Mouse (Mus musculus): ENCODE measurements around the gene Caln1. TPM values are rescaled to one million over a fixed set of nuclear protein-coding genes. Genes with fewer than 3 reads are reported as not detected.

Gene Caln1
- polyA plus RNA-seq, 1 experiment from 2014 or later = not detected

DNA sequence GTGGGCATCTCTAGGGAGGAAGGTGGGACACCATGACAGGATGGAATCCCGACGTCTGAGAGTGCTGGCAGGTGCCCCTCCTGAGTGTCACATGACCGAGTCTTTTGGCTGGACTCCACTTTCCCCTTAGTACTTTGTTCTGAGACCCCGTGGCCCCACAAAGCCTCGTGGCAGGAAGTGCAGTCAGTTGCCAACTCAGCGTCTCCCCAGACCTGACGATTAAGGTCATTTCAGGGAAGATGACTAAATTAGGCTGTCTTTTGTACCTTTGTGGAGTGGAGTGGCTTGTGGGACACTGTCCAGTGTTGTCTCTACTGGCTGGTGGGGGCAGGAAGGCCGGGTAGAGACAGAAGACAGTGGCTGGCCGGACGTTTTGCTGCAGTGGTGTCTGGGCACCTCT is 103.0 kb downstream of the Caln1 start:
- Histone ChIP-seq H3K9ac (replicated peaks; ENCODE audit: low read depth, low read length) (no peak overlapping the region), H3K4me1 (ENCODE audit: control insufficient read depth, insufficient read depth, low read length) (no peaks in the 10 kb centered on the region), H3K36me3 (ENCODE audit: control insufficient read depth, insufficient read depth, low read length) (no peaks in the 10 kb centered on the region), H3K27ac (ENCODE audit: low read length) (no peak overlapping the region), H3K4me2 (replicated peaks; ENCODE audit: low read depth, low read length) (no peak overlapping the region), H3K27me3 (ENCODE audit: control insufficient read depth, insufficient read depth, low read length) (no peaks in the 10 kb centered on the region), H3K9me3 (ENCODE audit: control insufficient read depth, low read depth, low read length) (no peaks in the 10 kb centered on the region), H3K4me3 (ENCODE audit: low read depth, low read length) (no peak overlapping the region)
- ATAC-seq (ENCODE audit: insufficient number of reproducible peaks, insufficient read depth, low FRiP score, low read depth) = no peak
- WGBS = 73% methylated on average over 10 of the region's 10 CpGs

DNA sequence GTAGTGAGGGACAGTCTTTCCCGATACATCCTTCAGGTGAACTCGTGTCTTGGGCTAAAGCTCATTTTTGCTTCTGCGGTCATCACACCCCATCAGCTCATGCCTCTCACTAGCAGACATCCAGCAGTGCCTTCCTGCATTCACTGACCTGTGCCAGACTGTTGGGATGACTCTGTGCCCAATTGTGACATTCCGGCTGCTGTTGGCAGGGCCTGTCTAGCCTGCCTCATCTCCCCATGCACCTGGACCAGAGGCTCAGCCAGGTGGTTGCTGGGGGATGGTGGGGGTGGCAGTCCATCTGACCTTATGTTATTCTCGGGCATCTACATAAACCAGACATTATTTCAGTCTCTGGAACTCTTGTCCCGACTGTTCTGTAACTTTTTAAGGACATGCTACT is 105.6 kb downstream of the Caln1 start:
- WGBS = 83% methylated on average over 6 of the region's 6 CpGs
- Histone ChIP-seq H3K36me3 (ENCODE audit: control insufficient read depth, insufficient read depth, low read length) (no peaks in the 10 kb centered on the region), H3K4me2 (replicated peaks; ENCODE audit: low read depth, low read length) (no peak overlapping the region), H3K4me3 (ENCODE audit: low read depth, low read length) (no peak overlapping the region), H3K4me1 (ENCODE audit: control insufficient read depth, insufficient read depth, low read length) (no peaks in the 10 kb centered on the region), H3K27me3 (ENCODE audit: control insufficient read depth, insufficient read depth, low read length) (no peaks in the 10 kb centered on the region), H3K27ac (ENCODE audit: low read length) (no peak overlapping the region), H3K9ac (replicated peaks; ENCODE audit: low read depth, low read length) (no peak overlapping the region), H3K9me3 (ENCODE audit: control insufficient read depth, low read depth, low read length) (no peaks in the 10 kb centered on the region)
- no peak for ATAC-seq (ENCODE audit: insufficient number of reproducible peaks, insufficient read depth, low FRiP score, low read depth)

DNA sequence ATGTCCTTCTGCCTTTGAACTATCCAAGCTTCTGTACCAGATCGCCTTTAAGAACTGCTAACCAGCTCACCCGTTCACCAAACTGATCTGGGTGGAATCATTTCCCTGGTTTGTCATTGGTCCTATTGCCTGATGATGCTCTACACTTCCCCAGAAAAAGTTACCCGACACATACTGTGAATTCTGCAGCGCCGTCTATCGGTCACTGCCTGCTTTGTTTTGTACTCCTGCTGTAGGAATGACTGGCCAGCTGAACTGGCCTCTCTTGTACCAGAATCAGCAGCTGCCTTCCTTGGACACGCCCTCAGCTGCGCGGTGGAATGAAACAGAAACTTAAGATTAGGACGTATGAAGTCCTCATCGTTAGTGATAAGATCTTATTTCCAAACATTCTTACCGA is 107.5 kb downstream of the Caln1 start:
- H3K4me1 ChIP-seq (ENCODE audit: control insufficient read depth, insufficient read depth, low read length) = no peaks in the 10 kb centered on the region
- no peaks in the 10 kb centered on the region for H3K36me3 ChIP-seq (ENCODE audit: control insufficient read depth, insufficient read depth, low read length)
- no peak overlapping the region for H3K4me2 ChIP-seq (replicated peaks; ENCODE audit: low read depth, low read length)
- H3K9me3 ChIP-seq (ENCODE audit: control insufficient read depth, low read depth, low read length) = no peaks in the 10 kb centered on the region
- ATAC-seq (ENCODE audit: insufficient number of reproducible peaks, insufficient read depth, low FRiP score, low read depth) = no peak
- no peaks in the 10 kb centered on the region for H3K27me3 ChIP-seq (ENCODE audit: control insufficient read depth, insufficient read depth, low read length)
- H3K4me3 ChIP-seq (ENCODE audit: low read depth, low read length) = no peak overlapping the region
- 65% methylated on average over 12 of the region's 12 CpGs for WGBS
- H3K27ac ChIP-seq (ENCODE audit: low read length) = no peak overlapping the region
- no peak overlapping the region for H3K9ac ChIP-seq (replicated peaks; ENCODE audit: low read depth, low read length)

DNA sequence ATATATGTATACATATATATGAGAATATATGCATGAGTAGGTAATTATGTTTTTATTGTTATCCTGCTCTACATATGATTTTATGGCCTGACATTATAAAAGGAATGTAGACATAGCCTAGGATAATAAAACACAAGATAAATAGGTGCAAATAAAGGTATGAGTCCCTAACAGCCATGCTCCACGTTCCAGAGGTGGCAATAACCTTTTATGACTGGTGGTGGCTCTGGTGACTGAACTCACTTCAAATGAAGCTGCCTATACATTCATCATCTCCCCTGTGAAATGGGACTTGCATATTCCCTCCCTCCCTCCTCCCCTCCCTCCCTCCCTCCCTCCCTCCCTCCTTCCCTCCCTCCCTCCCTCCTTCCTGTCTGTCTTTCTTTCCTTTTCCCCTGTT is 111.0 kb downstream of the Caln1 start:
- Histone ChIP-seq H3K36me3 (ENCODE audit: control insufficient read depth, insufficient read depth, low read length) (no peaks in the 10 kb centered on the region), H3K9ac (replicated peaks; ENCODE audit: low read depth, low read length) (no peak overlapping the region), H3K27me3 (ENCODE audit: control insufficient read depth, insufficient read depth, low read length) (no peaks in the 10 kb centered on the region), H3K9me3 (ENCODE audit: control insufficient read depth, low read depth, low read length) (no peaks in the 10 kb centered on the region), H3K4me2 (replicated peaks; ENCODE audit: low read depth, low read length) (no peak overlapping the region), H3K4me1 (ENCODE audit: control insufficient read depth, insufficient read depth, low read length) (no peaks in the 10 kb centered on the region), H3K4me3 (ENCODE audit: low read depth, low read length) (no peak overlapping the region), H3K27ac (ENCODE audit: low read length) (no peak overlapping the region)
- WGBS = 54% methylated on average over 1 of the region's 1 CpGs
- ATAC-seq (ENCODE audit: insufficient number of reproducible peaks, insufficient read depth, low FRiP score, low read depth) = no peak

DNA sequence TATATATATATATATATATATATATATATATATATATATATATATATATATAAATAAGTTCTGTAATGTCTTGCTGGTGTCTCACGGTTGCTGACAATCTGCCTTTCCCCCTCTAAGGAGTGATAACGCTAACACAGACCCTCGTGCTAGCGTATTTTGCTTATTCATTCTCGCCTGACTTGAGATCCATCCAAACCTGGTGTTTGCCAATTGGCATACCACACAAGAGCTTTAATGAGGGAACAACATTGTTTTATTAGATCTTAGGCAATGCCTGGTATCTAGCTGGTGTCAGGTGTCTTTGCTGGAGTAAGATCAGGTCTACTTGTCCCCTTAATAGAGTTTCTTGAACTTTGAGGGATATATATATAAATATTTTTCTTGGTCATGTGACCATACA is 122.2 kb downstream of the Caln1 start:
- no peak overlapping the region for H3K27ac ChIP-seq (ENCODE audit: low read length)
- WGBS = 86% methylated on average over 5 of the region's 5 CpGs
- H3K9me3 ChIP-seq (ENCODE audit: control insufficient read depth, low read depth, low read length) = no peaks in the 10 kb centered on the region
- no peaks in the 10 kb centered on the region for H3K36me3 ChIP-seq (ENCODE audit: control insufficient read depth, insufficient read depth, low read length)
- H3K4me1 ChIP-seq (ENCODE audit: control insufficient read depth, insufficient read depth, low read length) = no peaks in the 10 kb centered on the region
- no peak for ATAC-seq (ENCODE audit: insufficient number of reproducible peaks, insufficient read depth, low FRiP score, low read depth)
- no peaks in the 10 kb centered on the region for H3K27me3 ChIP-seq (ENCODE audit: control insufficient read depth, insufficient read depth, low read length)
- H3K4me3 ChIP-seq (ENCODE audit: low read depth, low read length) = no peak overlapping the region
- H3K4me2 ChIP-seq (replicated peaks; ENCODE audit: low read depth, low read length) = no peak overlapping the region
- no peak overlapping the region for H3K9ac ChIP-seq (replicated peaks; ENCODE audit: low read depth, low read length)

DNA sequence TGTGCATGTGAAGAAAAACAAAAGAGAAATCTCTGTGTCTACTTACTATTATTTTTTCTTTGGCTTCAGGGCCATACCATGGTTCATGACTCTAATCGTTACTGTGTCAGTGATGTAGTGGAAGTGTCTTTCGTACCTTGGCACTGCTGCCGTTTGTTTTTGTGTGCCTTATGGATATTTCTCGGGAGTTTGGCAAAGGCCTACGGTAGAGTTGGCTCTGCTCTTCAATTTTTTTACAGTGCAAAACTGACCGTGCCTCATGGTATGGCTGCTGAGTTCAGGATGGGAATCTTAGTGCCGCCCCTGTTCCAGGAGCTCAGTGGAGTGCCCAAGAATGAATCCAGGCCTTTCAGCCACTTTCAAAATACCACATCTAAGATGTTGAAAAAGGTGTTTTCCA is 123.0 kb downstream of the Caln1 start:
- Histone ChIP-seq H3K4me1 (ENCODE audit: control insufficient read depth, insufficient read depth, low read length) (no peaks in the 10 kb centered on the region), H3K27me3 (ENCODE audit: control insufficient read depth, insufficient read depth, low read length) (no peaks in the 10 kb centered on the region), H3K4me3 (ENCODE audit: low read depth, low read length) (no peak overlapping the region), H3K9ac (replicated peaks; ENCODE audit: low read depth, low read length) (no peak overlapping the region), H3K27ac (ENCODE audit: low read length) (no peak overlapping the region), H3K9me3 (ENCODE audit: control insufficient read depth, low read depth, low read length) (no peaks in the 10 kb centered on the region), H3K4me2 (replicated peaks; ENCODE audit: low read depth, low read length) (no peak overlapping the region), H3K36me3 (ENCODE audit: control insufficient read depth, insufficient read depth, low read length) (no peaks in the 10 kb centered on the region)
- ATAC-seq (ENCODE audit: insufficient number of reproducible peaks, insufficient read depth, low FRiP score, low read depth) = no peak
- 87% methylated on average over 7 of the region's 7 CpGs for WGBS

DNA sequence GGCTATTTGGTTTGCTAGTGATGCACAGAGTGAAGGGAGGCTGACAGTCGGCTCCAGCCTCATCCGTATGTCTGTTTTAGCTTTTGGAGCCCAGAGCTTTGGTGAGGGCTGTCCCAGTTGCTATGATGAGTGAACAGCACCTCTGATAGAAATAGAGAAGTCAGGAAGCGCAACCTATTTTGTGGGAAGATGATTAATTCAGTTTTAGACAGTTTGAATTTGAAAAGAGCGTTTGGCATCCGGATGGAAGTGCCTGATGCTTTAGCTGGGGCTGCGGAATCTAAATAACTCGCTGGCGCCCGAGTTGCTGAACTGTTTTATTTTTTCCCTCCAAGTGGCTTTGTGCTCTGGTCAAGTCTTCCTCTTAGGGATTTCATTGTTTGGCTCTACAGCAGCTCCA is 133.3 kb downstream of the Caln1 start:
- Histone ChIP-seq H3K4me3 (ENCODE audit: low read depth, low read length) (no peak overlapping the region), H3K4me2 (replicated peaks; ENCODE audit: low read depth, low read length) (no peak overlapping the region), H3K36me3 (ENCODE audit: control insufficient read depth, insufficient read depth, low read length) (no peaks in the 10 kb centered on the region), H3K9me3 (ENCODE audit: control insufficient read depth, low read depth, low read length) (no peaks in the 10 kb centered on the region), H3K27ac (ENCODE audit: low read length) (no peak overlapping the region), H3K27me3 (ENCODE audit: control insufficient read depth, insufficient read depth, low read length) (no peaks in the 10 kb centered on the region), H3K9ac (replicated peaks; ENCODE audit: low read depth, low read length) (no peak overlapping the region), H3K4me1 (ENCODE audit: control insufficient read depth, insufficient read depth, low read length) (no peaks in the 10 kb centered on the region)
- no peak for ATAC-seq (ENCODE audit: insufficient number of reproducible peaks, insufficient read depth, low FRiP score, low read depth)
- WGBS = 79% methylated on average over 9 of the region's 9 CpGs

DNA sequence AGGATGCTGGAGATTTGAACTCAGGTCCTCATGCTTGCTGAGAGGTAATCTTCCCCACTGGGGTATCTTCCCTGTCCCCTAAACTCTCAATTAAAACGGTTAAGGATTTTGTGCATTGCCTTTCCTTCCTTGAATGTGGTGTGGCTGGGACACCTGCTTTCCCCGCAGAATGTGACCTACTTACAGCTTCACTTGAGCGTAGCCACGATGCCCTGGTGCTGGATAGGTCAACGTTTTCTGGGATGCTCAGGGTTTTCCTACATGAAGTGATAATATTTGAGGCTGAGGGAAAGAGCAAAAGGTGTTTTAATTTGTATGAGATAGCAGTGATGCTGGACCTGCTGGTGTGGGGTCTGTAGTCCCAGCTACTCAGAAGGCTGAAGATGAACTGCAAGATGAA is 135.6 kb downstream of the Caln1 start:
- H3K27me3 ChIP-seq (ENCODE audit: control insufficient read depth, insufficient read depth, low read length) = no peaks in the 10 kb centered on the region
- H3K27ac ChIP-seq (ENCODE audit: low read length) = no peak overlapping the region
- no peaks in the 10 kb centered on the region for H3K36me3 ChIP-seq (ENCODE audit: control insufficient read depth, insufficient read depth, low read length)
- no peak overlapping the region for H3K4me3 ChIP-seq (ENCODE audit: low read depth, low read length)
- no peak for ATAC-seq (ENCODE audit: insufficient number of reproducible peaks, insufficient read depth, low FRiP score, low read depth)
- H3K9me3 ChIP-seq (ENCODE audit: control insufficient read depth, low read depth, low read length) = no peaks in the 10 kb centered on the region
- H3K4me2 ChIP-seq (replicated peaks; ENCODE audit: low read depth, low read length) = no peak overlapping the region
- no peak overlapping the region for H3K9ac ChIP-seq (replicated peaks; ENCODE audit: low read depth, low read length)
- H3K4me1 ChIP-seq (ENCODE audit: control insufficient read depth, insufficient read depth, low read length) = no peaks in the 10 kb centered on the region
- 85% methylated on average over 5 of the region's 5 CpGs for WGBS

DNA sequence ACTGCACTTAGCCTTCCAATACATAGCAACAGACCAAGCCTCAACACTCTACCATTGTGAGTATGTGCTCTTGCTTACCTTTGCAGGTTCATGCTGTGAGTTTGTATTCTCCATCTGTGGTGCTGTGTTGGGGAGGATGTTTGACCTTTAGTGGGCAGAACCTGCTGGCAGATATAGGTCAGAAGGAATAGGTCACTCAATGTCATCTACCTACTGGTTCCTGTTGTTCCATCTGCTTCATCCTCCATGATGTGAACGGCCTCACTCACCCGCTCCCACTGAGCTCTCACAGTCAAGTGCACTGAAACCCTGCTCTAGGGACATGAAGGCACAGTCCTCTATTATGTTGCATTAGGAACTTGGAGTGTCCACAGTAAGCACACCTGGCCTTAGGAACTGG is 141.3 kb downstream of the Caln1 start:
- Histone ChIP-seq H3K27me3 (ENCODE audit: control insufficient read depth, insufficient read depth, low read length) (no peaks in the 10 kb centered on the region), H3K36me3 (ENCODE audit: control insufficient read depth, insufficient read depth, low read length) (no peaks in the 10 kb centered on the region), H3K4me2 (replicated peaks; ENCODE audit: low read depth, low read length) (no peak overlapping the region), H3K4me1 (ENCODE audit: control insufficient read depth, insufficient read depth, low read length) (no peaks in the 10 kb centered on the region), H3K27ac (ENCODE audit: low read length) (no peak overlapping the region), H3K9ac (replicated peaks; ENCODE audit: low read depth, low read length) (no peak overlapping the region), H3K4me3 (ENCODE audit: low read depth, low read length) (no peak overlapping the region), H3K9me3 (ENCODE audit: control insufficient read depth, low read depth, low read length) (no peaks in the 10 kb centered on the region)
- ATAC-seq (ENCODE audit: insufficient number of reproducible peaks, insufficient read depth, low FRiP score, low read depth) = no peak
- WGBS = 94% methylated on average over 2 of the region's 2 CpGs

Measured in stomach, embryonic 14.5 days (tissue).